Mouse (Mus musculus) MEL (cell line): ENCODE measurements around the gene Smc1a.

Experiments used
- CHD2 ChIP-seq: IDR thresholded peaks from 2 replicates; pipeline ENCODE4 v1.6.1; 2011; ENCODE audit warnings: low read length, improper control_type of control experiment
- CTCF ChIP-seq, 3 experiments: IDR thresholded peaks in 2 of 3; conservative IDR thresholded peaks in 1 of 3; 2 replicates each; pipeline ENCODE4 v1.5.1; 2011 to 2012; ENCODE audit warnings: low read length in 3 of 3, low read depth in 2 of 3, mild to moderate bottlenecking in 2 of 3, improper control_type of control experiment in 1 of 3, inconsistent platforms in 1 of 3, mixed read lengths in 1 of 3, moderate library complexity in 1 of 3; ENCODE audit not compliant: control insufficient read depth in 1 of 3, insufficient read depth in 1 of 3, poor library complexity in 1 of 3, severe bottlenecking in 1 of 3
- HCFC1 ChIP-seq: IDR thresholded peaks from 2 replicates; pipeline ENCODE4 v1.6.1; 2012; ENCODE audit warnings: low read depth, mild to moderate bottlenecking, inconsistent platforms, low read length, improper control_type of control experiment, moderate library complexity
- NRF1 ChIP-seq: IDR thresholded peaks from 2 replicates; pipeline ENCODE4 v1.6.1; 2014; ENCODE audit warnings: low read depth, mild to moderate bottlenecking, inconsistent platforms, low read length, improper control_type of control experiment, moderate library complexity; ENCODE audit not compliant: poor library complexity, insufficient read depth, severe bottlenecking
- POLR2A ChIP-seq, 2 experiments: IDR thresholded peaks; 2 replicates each; pipeline ENCODE4 v1.6.1; 2011 to 2012; ENCODE audit warnings: low read length in 2 of 2, mild to moderate bottlenecking in 2 of 2, control low read depth in 1 of 2, improper control_type of control experiment in 1 of 2, low read depth in 1 of 2, moderate library complexity in 1 of 2; ENCODE audit not compliant: control insufficient read depth in 1 of 2, insufficient read depth in 1 of 2, poor library complexity in 1 of 2
- UBTF ChIP-seq: IDR thresholded peaks from 2 replicates; pipeline ENCODE4 v1.6.1; 2012; ENCODE audit warnings: low read depth, mild to moderate bottlenecking, inconsistent platforms, low read length, improper control_type of control experiment, moderate library complexity, borderline replicate concordance; ENCODE audit not compliant: insufficient read depth
- USF2 ChIP-seq, 2 experiments: IDR thresholded peaks; 2 replicates each; pipeline ENCODE4 v1.6.1; 2011 to 2012; ENCODE audit warnings: improper control_type of control experiment in 2 of 2, low read length in 2 of 2, borderline replicate concordance in 1 of 2, inconsistent platforms in 1 of 2, low read depth in 1 of 2, mild to moderate bottlenecking in 1 of 2; ENCODE audit not compliant: insufficient read depth in 1 of 2
- ZC3H11A ChIP-seq: IDR thresholded peaks from 2 replicates; pipeline ENCODE4 v1.6.1; 2012; ENCODE audit warnings: low read depth, mild to moderate bottlenecking, inconsistent platforms, low read length, improper control_type of control experiment

DNA sequence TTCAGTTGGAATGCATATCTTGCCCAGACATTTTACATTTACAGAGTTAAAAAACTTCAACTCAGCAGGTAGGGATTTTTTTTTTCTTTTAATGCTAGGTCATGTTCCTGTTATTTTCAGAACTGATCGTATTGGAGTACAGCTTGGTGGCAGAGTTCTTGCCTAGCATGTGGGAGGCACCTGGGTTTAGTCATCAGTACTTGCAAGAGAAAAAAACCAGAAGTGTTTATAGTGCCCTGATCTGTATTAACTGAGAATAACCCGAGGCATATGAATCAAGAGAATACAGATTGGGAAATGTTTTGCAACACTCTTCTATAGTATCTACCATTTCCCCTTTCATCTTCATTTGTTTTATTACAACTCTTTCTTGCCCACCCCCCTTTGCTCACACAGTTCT, 13.4 kb upstream of the Smc1a start:
- TF ChIP-seq CTCF (IDR thresholded peaks at IDR 0.05 in 2 of 3, conservative IDR thresholded peaks at IDR 0.05 in 1 of 3; ENCODE audit: control insufficient read depth in 1 of 3, insufficient read depth in 1 of 3, low read depth in 2 of 3, low read length in 3 of 3, poor library complexity in 1 of 3, severe bottlenecking in 1 of 3): no peak
- no peak for TF ChIP-seq CHD2
- no peak for TF ChIP-seq POLR2A (IDR thresholded peaks at IDR 0.05; ENCODE audit: control insufficient read depth in 1 of 2, insufficient read depth in 1 of 2, low read depth in 1 of 2, low read length in 2 of 2, poor library complexity in 1 of 2)
- no peak for TF ChIP-seq USF2 (IDR thresholded peaks at IDR 0.05; ENCODE audit: borderline replicate concordance in 1 of 2, insufficient read depth in 1 of 2, low read depth in 1 of 2, low read length in 2 of 2)
- no peak for TF ChIP-seq ZC3H11A
- TF ChIP-seq HCFC1: no peak
- TF ChIP-seq UBTF: no peak
- no peak for TF ChIP-seq NRF1
